Mouse (Mus musculus) forebrain, embryonic 12.5 days (tissue): Measurements from ENCODE around the gene Abcb8. TPM values are rescaled to one million over a fixed set of nuclear protein-coding genes. Genes with fewer than 3 reads are reported as not detected.
A peak's percentile ranks its signal among the peaks of the same experiment; 100 is the strongest.

Experiments
- ATAC-seq: fragments of 200-750 bp; cut with Nextera tagmentation; 2 replicates; pipeline ENCODE4 v1.8.0; 2017; ENCODE audit warnings: moderate TSS enrichment; ENCODE audit not compliant: low FRiP score
- H3K27ac ChIP-seq: fragments of 300-500 bp; sonication (generic); 2 replicates; pipeline ENCODE4 v1.5.1; 2016; ENCODE audit warnings: mild to moderate bottlenecking
- H3K27me3 ChIP-seq: fragments of 300-500 bp; sonication (generic); 2 replicates; pipeline ENCODE4 v1.6.1; 2016; ENCODE audit warnings: mild to moderate bottlenecking
- H3K36me3 ChIP-seq: fragments of 300-500 bp; sonication (generic); replicated peaks from 2 replicates; pipeline ENCODE4 v1.6.1; 2016; ENCODE audit warnings: mild to moderate bottlenecking
- H3K4me1 ChIP-seq: fragments of 300-500 bp; sonication (generic); 2 replicates; pipeline ENCODE4 v1.6.1; 2016
- H3K4me2 ChIP-seq: fragments of 300-500 bp; sonication (generic); 2 replicates; pipeline ENCODE4 v1.6.1; 2016; ENCODE audit warnings: mild to moderate bottlenecking, moderate library complexity
- H3K4me3 ChIP-seq: fragments of 300-500 bp; sonication (generic); replicated peaks from 2 replicates; pipeline ENCODE4 v1.5.1; 2016; ENCODE audit warnings: mild to moderate bottlenecking
- H3K9ac ChIP-seq: fragments of 300-500 bp; sonication (generic); 2 replicates; pipeline ENCODE4 v1.6.1; 2016; ENCODE audit warnings: mild to moderate bottlenecking
- H3K9me3 ChIP-seq: fragments of 300-500 bp; sonication (generic); 2 replicates; pipeline ENCODE4 v1.6.1; 2016
- WGBS: fragments of 180-500 bp; shearing (Covaris S2); methylation state at CpG from one replicate; pipeline ENCODE4 v1.1.7; 2016; 5-methylcytosine and 5-hydroxymethylcytosine counted together
- polyA plus RNA-seq: library from polyadenylated mRNA; unstranded; fragments of >200 nt; fragmentation: Nextera tagmentation; extraction: Ambion mirVana; gene quantifications from 2 replicates; pipeline ENCODE4 v1.2.1, GENCODE M21; 2016

The Abcb8 gene
- polyA plus RNA-seq, 1 experiment from 2014 or later = 47.4 TPM

DNA sequence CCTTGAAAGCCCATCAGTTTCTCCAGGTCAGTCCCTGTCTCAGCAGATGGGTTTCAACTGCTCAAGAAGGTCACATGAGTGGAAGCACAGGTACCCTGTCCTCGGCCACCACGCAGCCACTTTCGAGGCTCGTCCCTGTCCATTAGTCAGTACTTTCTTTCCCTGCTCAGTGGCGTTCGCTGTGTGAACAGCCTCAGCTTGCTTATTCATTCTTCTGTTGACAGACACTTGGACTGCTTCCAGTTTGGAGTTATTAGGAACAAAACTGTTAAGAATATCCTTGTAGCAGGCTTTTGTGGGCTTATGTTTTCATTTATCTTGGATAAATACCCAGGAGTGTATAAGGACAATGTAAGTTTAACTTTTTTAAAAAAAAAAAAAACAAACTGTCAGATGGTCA, 19.2 kb upstream of the Abcb8 start:
- WGBS = 53% methylated on average over 6 of the region's 6 CpGs

GRCm38 (mm10) chr5:24374666-24375328, 18.7 kb upstream of the Abcb8 start:
- no peak overlapping the region for H3K27ac ChIP-seq
- no peak for ATAC-seq
- no peaks in the 10 kb centered on the region; the same call in 1 of the 2 replicates for H3K27me3 ChIP-seq
- H3K4me2 ChIP-seq = no peak overlapping the region
- WGBS = 82% methylated on average over 7 of the region's 7 CpGs
- no peak overlapping the region for H3K9ac ChIP-seq
- peaks cover 6% of the 10 kb centered on the region for H3K4me1 ChIP-seq
- H3K36me3 ChIP-seq = no peaks in the 10 kb centered on the region
- no peaks in the 10 kb centered on the region for H3K9me3 ChIP-seq
- no peak overlapping the region for H3K4me3 ChIP-seq

More for the DNA sequence above, 19.2 kb upstream of the Abcb8 start:
- Histone ChIP-seq H3K27me3 (no peaks in the 10 kb centered on the region; the same call in 1 of the 2 replicates), H3K4me2 (no peak overlapping the region), H3K27ac (no peak overlapping the region), H3K4me3 (no peak overlapping the region), H3K4me1 (peaks cover 6% of the 10 kb centered on the region), H3K36me3 (no peaks in the 10 kb centered on the region), H3K9ac (no peak overlapping the region), H3K9me3 (no peaks in the 10 kb centered on the region)
- no peak for ATAC-seq

- H3K4me3 ChIP-seq = no peak overlapping the region
- ATAC-seq = no peak
- WGBS = 80% methylated on average over 2 of the region's 2 CpGs
- H3K9ac ChIP-seq = no peak overlapping the region
- H3K27me3 ChIP-seq = no peaks in the 10 kb centered on the region; the same call in 1 of the 2 replicates
- H3K9me3 ChIP-seq = no peaks in the 10 kb centered on the region
- H3K4me1 ChIP-seq = peaks cover 11% of the 10 kb centered on the region
- H3K27ac ChIP-seq = no peak overlapping the region
- no peaks in the 10 kb centered on the region for H3K36me3 ChIP-seq
- H3K4me2 ChIP-seq = no peak overlapping the region
Observed at GRCm38 (mm10) chr5:24378700-24379099, 14.8 kb upstream of the Abcb8 start.

DNA sequence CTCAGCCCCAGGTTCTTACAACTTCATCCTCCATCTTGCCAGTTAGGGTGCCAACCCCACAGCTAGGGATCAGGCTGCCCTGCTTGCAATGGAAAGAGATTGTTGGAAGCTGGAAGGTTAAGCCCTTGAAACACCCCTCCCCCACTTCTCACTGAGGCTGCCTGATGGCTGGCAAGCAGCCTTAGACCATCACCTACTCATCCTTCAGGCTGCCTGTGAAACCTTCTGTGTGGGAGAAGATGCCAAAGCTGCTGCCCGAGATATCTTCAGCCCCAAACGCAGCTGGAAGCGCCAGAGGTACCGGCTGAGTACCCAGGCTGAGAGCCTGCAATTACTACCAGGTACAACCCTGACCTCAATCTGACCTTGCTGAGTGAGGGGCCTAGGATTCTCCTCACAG, 14.0 kb upstream of the Abcb8 start:
- 90% methylated on average over 4 of the region's 4 CpGs for WGBS
- no peak overlapping the region for H3K27ac ChIP-seq
- no peak overlapping the region for H3K4me3 ChIP-seq
- H3K4me1 ChIP-seq = peaks cover 10% of the 10 kb centered on the region
- no peak overlapping the region for H3K4me2 ChIP-seq
- ATAC-seq = no peak
- H3K9ac ChIP-seq = no peak overlapping the region
- H3K27me3 ChIP-seq = peaks cover 2% of the 10 kb centered on the region; the same call in 1 of the 2 replicates
- H3K9me3 ChIP-seq = no peaks in the 10 kb centered on the region
- H3K36me3 ChIP-seq = no peaks in the 10 kb centered on the region

DNA sequence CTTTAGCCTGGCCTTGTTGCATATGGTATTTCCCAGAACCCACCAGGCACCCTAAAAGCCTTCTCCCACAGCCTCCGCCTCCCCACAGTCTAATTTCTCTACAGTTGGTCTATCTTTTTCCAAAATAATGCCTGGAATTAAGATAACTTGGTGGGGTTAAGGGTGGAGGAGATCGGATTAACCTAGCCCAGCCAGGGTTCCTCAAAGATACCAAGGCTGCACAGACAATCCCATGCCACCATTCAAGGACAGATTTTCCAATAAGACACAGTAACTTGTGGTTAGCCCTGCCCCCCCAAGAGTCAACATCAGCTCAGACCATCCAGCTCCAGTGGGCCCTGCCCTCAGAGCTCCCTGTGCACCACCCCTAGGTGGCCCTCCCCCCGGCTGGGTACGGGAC, 13.0 kb upstream of the Abcb8 start:
- Histone ChIP-seq H3K4me2 (no peak overlapping the region), H3K27me3 (peaks cover 12% of the 10 kb centered on the region), H3K9me3 (no peaks in the 10 kb centered on the region), H3K4me1 (peaks cover 10% of the 10 kb centered on the region), H3K9ac (no peak overlapping the region), H3K36me3 (no peaks in the 10 kb centered on the region), H3K27ac (no peak overlapping the region), H3K4me3 (no peak overlapping the region)
- 95% methylated on average over 4 of the region's 4 CpGs for WGBS
- no peak for ATAC-seq

- Histone ChIP-seq H3K27ac (no peak overlapping the region), H3K4me1 (peaks cover 10% of the 10 kb centered on the region), H3K27me3 (peaks cover 22% of the 10 kb centered on the region), H3K36me3 (no peaks in the 10 kb centered on the region), H3K4me2 (no peak overlapping the region), H3K9me3 (no peaks in the 10 kb centered on the region), H3K4me3 (no peak overlapping the region), H3K9ac (no peak overlapping the region)
- WGBS = 70% methylated on average over 6 of the region's 6 CpGs
- no peak for ATAC-seq
Observed at GRCm38 (mm10) chr5:24381486-24381885, 12.0 kb upstream of the Abcb8 start.

- H3K9me3 ChIP-seq = no peaks in the 10 kb centered on the region
- peaks cover 15% of the 10 kb centered on the region for H3K4me1 ChIP-seq
- H3K4me3 ChIP-seq = no peak overlapping the region
- WGBS = 61% methylated on average over 2 of the region's 2 CpGs
- ATAC-seq = no peak
- H3K27ac ChIP-seq = no peak overlapping the region
- no peak overlapping the region for H3K4me2 ChIP-seq
- no peak overlapping the region for H3K9ac ChIP-seq
- peaks cover 27% of the 10 kb centered on the region for H3K27me3 ChIP-seq
- H3K36me3 ChIP-seq = no peaks in the 10 kb centered on the region
Observed at GRCm38 (mm10) chr5:24381988-24382387, 11.5 kb upstream of the Abcb8 start.

DNA sequence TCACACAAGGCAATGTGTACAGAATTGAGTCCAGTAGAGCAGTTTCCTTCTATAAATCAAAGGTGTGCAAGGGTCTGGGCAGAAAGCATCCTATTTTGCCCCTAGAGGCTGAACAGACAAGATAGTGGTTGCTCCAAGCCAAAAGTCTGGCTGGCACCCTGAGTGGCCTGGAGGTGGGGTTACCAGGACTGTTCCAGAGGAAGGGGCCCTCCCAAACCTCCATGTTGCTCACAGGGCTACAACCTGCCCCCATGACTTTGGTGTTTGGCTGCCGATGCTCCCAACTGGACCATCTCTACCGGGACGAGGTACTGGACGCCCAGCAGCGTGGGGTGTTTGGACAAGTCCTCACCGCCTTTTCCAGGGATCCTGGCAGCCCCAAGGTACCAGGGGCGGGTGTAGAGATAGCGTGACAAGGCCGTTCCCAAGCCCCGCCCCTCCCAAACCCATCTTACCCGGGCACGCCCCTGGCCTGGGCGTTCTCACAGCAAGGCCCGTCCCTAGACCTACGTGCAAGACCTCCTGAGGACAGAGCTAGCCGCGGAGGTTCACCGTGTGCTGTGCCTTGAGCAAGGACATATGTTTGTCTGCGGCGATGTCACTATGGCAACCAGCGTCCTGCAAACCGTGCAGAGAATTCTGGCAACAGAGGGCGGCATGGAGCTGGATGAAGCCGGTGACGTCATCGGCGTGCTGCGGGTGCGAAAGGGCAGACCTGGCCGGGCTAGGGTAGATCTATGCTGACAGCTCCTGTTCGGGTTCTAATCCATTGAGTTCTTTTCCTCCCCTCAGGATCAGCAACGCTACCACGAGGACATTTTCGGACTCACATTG, 10.2 kb upstream of the Abcb8 start:
- peaks cover 40% of the 10 kb centered on the region for H3K27me3 ChIP-seq
- WGBS = under 1% methylated on average over 34 of the region's 34 CpGs
- H3K4me2 ChIP-seq = peak overlapping the region; percentile 71
- H3K4me1 ChIP-seq = peaks cover 28% of the 10 kb centered on the region
- peak overlapping the region; percentile 53 for H3K4me3 ChIP-seq
- H3K9ac ChIP-seq = peak overlapping the region; percentile 51
- peak; percentile 88 for ATAC-seq
- no peaks in the 10 kb centered on the region for H3K9me3 ChIP-seq
- no peaks in the 10 kb centered on the region for H3K36me3 ChIP-seq
- peak overlapping the region; percentile 46; the same call in 1 of the 2 replicates for H3K27ac ChIP-seq

GRCm38 (mm10) chr5:24384407-24384806, 9.1 kb upstream of the Abcb8 start:
- peaks cover 51% of the 10 kb centered on the region for H3K27me3 ChIP-seq

GRCm38 (mm10) chr5:24385374-24385773, 8.1 kb upstream of the Abcb8 start:
- H3K27me3 ChIP-seq = peaks cover 60% of the 10 kb centered on the region
- peaks cover 30% of the 10 kb centered on the region for H3K4me1 ChIP-seq

More at GRCm38 (mm10) chr5:24384407-24384806, 9.1 kb upstream of the Abcb8 start:
- ATAC-seq = no peak
- WGBS = 75% methylated on average over 6 of the region's 6 CpGs
- H3K27ac ChIP-seq = no peak overlapping the region
- H3K9me3 ChIP-seq = no peaks in the 10 kb centered on the region
- peaks cover 30% of the 10 kb centered on the region for H3K4me1 ChIP-seq
- no peak overlapping the region for H3K9ac ChIP-seq
- no peak overlapping the region for H3K4me2 ChIP-seq
- H3K4me3 ChIP-seq = no peak overlapping the region
- H3K36me3 ChIP-seq = no peaks in the 10 kb centered on the region

GRCm38 (mm10) chr5:24385887-24386550, 7.4 kb upstream of the Abcb8 start:
- no peak overlapping the region for H3K4me2 ChIP-seq
- no peaks in the 10 kb centered on the region for H3K9me3 ChIP-seq
- H3K27ac ChIP-seq = no peak overlapping the region
- WGBS = 82% methylated on average over 10 of the region's 10 CpGs
- H3K9ac ChIP-seq = no peak overlapping the region
- peaks cover 65% of the 10 kb centered on the region for H3K27me3 ChIP-seq
- peaks cover 30% of the 10 kb centered on the region for H3K4me1 ChIP-seq
- H3K36me3 ChIP-seq = no peaks in the 10 kb centered on the region
- H3K4me3 ChIP-seq = no peak overlapping the region
- ATAC-seq = no peak

More at GRCm38 (mm10) chr5:24385374-24385773, 8.1 kb upstream of the Abcb8 start:
- no peaks in the 10 kb centered on the region for H3K36me3 ChIP-seq
- ATAC-seq = no peak
- H3K4me3 ChIP-seq = no peak overlapping the region
- H3K4me2 ChIP-seq = no peak overlapping the region
- no peak overlapping the region for H3K9ac ChIP-seq
- H3K9me3 ChIP-seq = no peaks in the 10 kb centered on the region
- H3K27ac ChIP-seq = no peak overlapping the region
- whole genome bisulfite sequencing = 90% methylated on average over 5 of the region's 5 CpGs
